Comparison of ENCODE assay signal across 34 mouse cellular contexts in genomic region chr4:138806160-138806559, GRCm38 (mm10). TPM values are rescaled to one million over a fixed set of nuclear protein-coding genes. Genes with fewer than 3 reads are reported as not detected.
"Had no signal": no experiment of that assay in that cellular context is flagged by ENCODE, and none has a peak within 500 bp of the region (broad histone marks: within the 10 kb centered on the region; RNA-seq: fewer than 3 reads in every experiment).

No protein-coding gene starts in this region.

- H3K27me3 ChIP-seq: hindbrain, embryonic 12.5 days; intestine, embryonic 15.5 days; liver, embryonic 13.5 days; liver, embryonic 15.5 days had no signal

- H3K4me1 ChIP-seq: intestine, embryonic 15.5 days; limb, embryonic 12.5 days; liver, embryonic 13.5 days; liver, embryonic 15.5 days had no signal

- H3K27ac ChIP-seq: gastrocnemius, adult 2 months; heart, adult 2 months; heart, embryonic 13.5 days; heart, embryonic 15.5 days; hindbrain, embryonic 10.5 days; hindbrain, embryonic 12.5 days; hindbrain, embryonic 14.5 days; intestine, embryonic 15.5 days; layer of hippocampus, adult 2 months; limb, embryonic 10.5 days; limb, embryonic 12.5 days; liver, embryonic 13.5 days; liver, embryonic 15.5 days had no signal

- H3K4me3 ChIP-seq: gastrocnemius, adult 2 months; heart, adult 2 months; heart, embryonic 13.5 days; heart, embryonic 15.5 days; hindbrain, embryonic 10.5 days; hindbrain, embryonic 12.5 days; intestine, embryonic 15.5 days; layer of hippocampus, adult 2 months; limb, embryonic 10.5 days; limb, embryonic 12.5 days; liver, embryonic 13.5 days; liver, embryonic 15.5 days had no signal

- DNase-seq: gastrocnemius, adult 2 months; gastrocnemius, postnatal 10 days; gastrocnemius, postnatal 25 days; heart, adult 2 months; heart, postnatal 4 days; kidney, adult 18-20 months; kidney, adult 8-10 months; kidney, postnatal 10 days; kidney, postnatal 25 days; kidney, postnatal 4 days; liver; liver, embryonic 13.5 days had no signal

- H3K36me3 ChIP-seq: heart, embryonic 13.5 days; heart, embryonic 15.5 days; hindbrain, embryonic 10.5 days; hindbrain, embryonic 12.5 days; intestine, embryonic 15.5 days; limb, embryonic 10.5 days; limb, embryonic 12.5 days; liver, embryonic 13.5 days; liver, embryonic 15.5 days had no signal

RNA-seq across cellular contexts. Expression of gene Pla2g2d, which starts 30.6 kb away (rescaled TPM):
- total RNA-seq: gastrocnemius, postnatal 10 days; gastrocnemius, postnatal 4 days; granulocyte monocyte progenitor cell, adult 5-6 weeks; heart, postnatal 4 days; layer of hippocampus, postnatal 10 days had no signal
- polyA plus RNA-seq: heart, embryonic 11.5 days; heart, embryonic 13.5 days; heart, embryonic 15.5 days; heart, postnatal 0 days; kidney, embryonic 14.5 days; kidney, embryonic 16.5 days; limb, embryonic 10.5 days; limb, embryonic 12.5 days; liver, embryonic 11.5 days; liver, embryonic 13.5 days; liver, embryonic 15.5 days had no signal

RNA-seq across cellular contexts. Expression of gene Pla2g2f, which starts 48.7 kb away (rescaled TPM):
- total RNA-seq: gastrocnemius, adult 2 months; gastrocnemius, postnatal 10 days; gastrocnemius, postnatal 25 days; gastrocnemius, postnatal 4 days; granulocyte monocyte progenitor cell, adult 5-6 weeks; layer of hippocampus, postnatal 10 days; left cerebral cortex, adult 8-10 months; left cerebral cortex, postnatal 10 days; left cerebral cortex, postnatal 25 days had no signal
- polyA plus RNA-seq: heart, embryonic 11.5 days; heart, embryonic 13.5 days; heart, postnatal 0 days; hindbrain, embryonic 12.5 days; hindbrain, embryonic 14.5 days; inflammation-experienced regulatory T-cells, adult 6 months; kidney, embryonic 14.5 days; liver, embryonic 11.5 days; liver, embryonic 13.5 days; liver, embryonic 15.5 days had no signal

RNA-seq across cellular contexts. Expression of gene Pla2g5, which starts 57.1 kb away (rescaled TPM):
- total RNA-seq: granulocyte monocyte progenitor cell, adult 5-6 weeks had no signal
- polyA plus RNA-seq: hindbrain, embryonic 10.5 days; hindbrain, embryonic 12.5 days; inflammation-experienced regulatory T-cells, adult 6 months; limb, embryonic 12.5 days; liver, embryonic 13.5 days had no signal
